Mouse (Mus musculus) C2C12 (cell line): ENCODE measurements around the gene Frmd4b.

ENCODE experiments used
- CEBPB ChIP-seq: IDR thresholded peaks from one replicate; pipeline ENCODE4 v1.6.1; 2011; ENCODE audit warnings: low read depth, mild to moderate bottlenecking, control low read depth, moderate library complexity
- CTCF ChIP-seq: IDR thresholded peaks from one replicate; pipeline ENCODE4 v1.5.1; 2011; ENCODE audit not compliant: control insufficient read depth, insufficient read depth, insufficient read length
- MAX ChIP-seq: IDR thresholded peaks from one replicate; pipeline ENCODE4 v1.6.1; 2011; ENCODE audit warnings: mild to moderate bottlenecking, control low read depth
- MYOD1 ChIP-seq: IDR thresholded peaks from one replicate; pipeline ENCODE4 v1.6.1; 2011; ENCODE audit warnings: low read depth; ENCODE audit not compliant: control insufficient read depth, insufficient read length
- MYOG ChIP-seq: IDR thresholded peaks from one replicate; pipeline ENCODE4 v1.6.1; 2011; ENCODE audit not compliant: control insufficient read depth, insufficient read length; ENCODE audit errors: extremely low read depth
- USF1 ChIP-seq: IDR thresholded peaks from one replicate; pipeline ENCODE4 v1.6.1; 2011; ENCODE audit warnings: low read depth, mild to moderate bottlenecking, control low read depth, moderate library complexity

DNA sequence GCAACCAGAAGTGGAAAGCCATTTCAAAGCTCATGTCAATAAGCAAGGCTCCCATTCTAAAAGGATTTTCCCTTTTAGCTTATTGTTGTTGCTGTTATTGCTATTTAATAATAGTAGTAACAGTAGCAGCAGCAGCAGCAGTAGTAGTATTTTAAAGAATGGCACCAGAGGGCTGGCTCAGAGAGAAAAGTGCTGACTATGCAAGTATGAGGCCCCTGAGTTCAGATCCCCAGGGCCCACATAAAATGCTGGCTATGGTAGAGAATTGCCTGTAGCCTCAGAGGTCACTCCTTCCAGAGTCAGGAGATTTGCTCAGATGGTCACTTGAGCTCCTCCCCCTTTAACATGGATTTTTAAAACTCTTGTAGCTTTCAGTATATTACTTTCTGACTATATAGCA, 372.1 kb downstream of the Frmd4b start:
- TF ChIP-seq CTCF (no peak), MAX (no peak), MYOD1 (no peak), MYOG (no peak), USF1 (no peak), CEBPB (no peak)
